Mouse (Mus musculus) forebrain, postnatal 0 days (tissue): ENCODE data around the gene Unc79. TPM values are rescaled to one million over a fixed set of nuclear protein-coding genes. Genes with fewer than 3 reads are reported as not detected.

ENCODE experiments used
- ATAC-seq: fragments of 200-750 bp; cut with Nextera tagmentation; 2 replicates; pipeline ENCODE4 v1.8.0; 2017; ENCODE audit warnings: mild to moderate bottlenecking, moderate library complexity
- DNase-seq: peaks from one replicate; pipeline ENCODE4 v3.0.0-alpha.2; 2015
- H3K27ac ChIP-seq: fragments of 300-500 bp; sonication (generic); 2 replicates; pipeline ENCODE4 v1.5.1; 2014; ENCODE audit warnings: low read depth, mild to moderate bottlenecking, antibody characterized with exemption, low read length, moderate library complexity, mixed read lengths
- H3K27me3 ChIP-seq: fragments of 300-500 bp; sonication (generic); 2 replicates; pipeline ENCODE4 v1.6.1; 2014; ENCODE audit warnings: mild to moderate bottlenecking, low read length, mixed read lengths; ENCODE audit not compliant: insufficient read depth
- H3K36me3 ChIP-seq: fragments of 300-500 bp; sonication (generic); 2 replicates; pipeline ENCODE4 v1.6.1; 2014; ENCODE audit warnings: mild to moderate bottlenecking, moderate library complexity; ENCODE audit not compliant: insufficient read depth
- H3K4me1 ChIP-seq: fragments of 300-500 bp; sonication (generic); 2 replicates; pipeline ENCODE4 v1.6.1; 2014; ENCODE audit warnings: antibody characterized with exemption; ENCODE audit not compliant: insufficient read depth
- H3K4me2 ChIP-seq: fragments of 300-500 bp; sonication (generic); 2 replicates; pipeline ENCODE4 v1.6.1; 2014; ENCODE audit warnings: low read depth, mild to moderate bottlenecking, moderate library complexity
- H3K4me3 ChIP-seq: fragments of 300-500 bp; sonication (generic); 2 replicates; pipeline ENCODE4 v1.5.1; 2014; ENCODE audit warnings: low read depth, low read length, mixed read lengths
- H3K9ac ChIP-seq: fragments of 300-500 bp; sonication (generic); 2 replicates; pipeline ENCODE4 v1.6.1; 2014; ENCODE audit warnings: mild to moderate bottlenecking
- H3K9me3 ChIP-seq: fragments of 300-500 bp; sonication (generic); 2 replicates; pipeline ENCODE4 v1.6.1; 2016; ENCODE audit warnings: low read length
- CTCF ChIP-seq: sonication (generic); IDR thresholded peaks from 2 replicates; pipeline ENCODE4 v1.5.1; 2016; ENCODE audit warnings: antibody characterized with exemption, control low read depth, low read depth
- WGBS: fragments of 180-500 bp; shearing (Covaris S2); extraction: QIAGEN DNeasy Blood & Tissue Kit; methylation state at CpG from one replicate; pipeline ENCODE4 v1.1.7; 2014; 5-methylcytosine and 5-hydroxymethylcytosine counted together
- microRNA-seq, 2 experiments: library from miRNA; unstranded; fragments of <30 nt; microRNA quantifications; one replicate each; pipeline ENCODE4; 2016
- polyA plus RNA-seq: library from polyadenylated mRNA; unstranded; fragments of >200 nt; fragmentation: Nextera tagmentation; extraction: Ambion mirVana; gene quantifications from 2 replicates; pipeline ENCODE4 v1.2.1, GENCODE M21; 2015
- total RNA-seq: library from RNA; depleted of rRNA; stranded (reverse); fragments of >200 nt; gene quantifications from 2 replicates; pipeline ENCODE4 v1.2.3, GENCODE M21; 2014; rRNA removed

Gene Unc79
- total and polyA plus RNA-seq, 2 experiments from 2014 or later = 4.4 to 52.9 TPM

GRCm38 (mm10) chr12:103215877-103216610 is 267.4 kb downstream of the Unc79 start:
- Histone ChIP-seq H3K4me2 (no peak overlapping the region), H3K9me3 (no peaks in the 10 kb centered on the region), H3K27me3 (no peaks in the 10 kb centered on the region), H3K9ac (no peak overlapping the region), H3K36me3 (no peaks in the 10 kb centered on the region), H3K4me1 (0 out of 2 replicates have a peak, but pooled peaks cover 8% of the 10 kb centered on the region), H3K4me3 (no peak overlapping the region), H3K27ac (no peak overlapping the region)
- DNase-seq (no peak), ATAC-seq (no peak)
- 81% methylated on average over 6 of the region's 6 CpGs for WGBS
- no peak for TF ChIP-seq CTCF

- no peak overlapping the region for H3K4me2 ChIP-seq
- no peaks in the 10 kb centered on the region for H3K9me3 ChIP-seq
- no peaks in the 10 kb centered on the region for H3K4me1 ChIP-seq
- H3K27ac ChIP-seq = no peak overlapping the region
- H3K36me3 ChIP-seq = no peaks in the 10 kb centered on the region
- H3K27me3 ChIP-seq = no peaks in the 10 kb centered on the region
- H3K9ac ChIP-seq = no peak overlapping the region
- 88% methylated on average over 9 of the region's 9 CpGs for WGBS
- TF ChIP-seq CTCF = no peak
- no peak overlapping the region for H3K4me3 ChIP-seq
- DNase-seq (no peak), ATAC-seq (no peak)
These were observed 275.0 kb downstream of the Unc79 start for GRCm38 (mm10) chr12:103223671-103224070.

- 62% methylated on average over 4 of the region's 4 CpGs for WGBS
- Histone ChIP-seq H3K27ac (no peak overlapping the region), H3K36me3 (no peaks in the 10 kb centered on the region), H3K4me3 (no peak overlapping the region), H3K9ac (no peak overlapping the region), H3K27me3 (no peaks in the 10 kb centered on the region), H3K4me1 (no peaks in the 10 kb centered on the region), H3K9me3 (no peaks in the 10 kb centered on the region), H3K4me2 (no peak overlapping the region)
- DNase-seq = no peak
- no peak for ATAC-seq
- no peak for TF ChIP-seq CTCF
These were observed 277.5 kb downstream of the Unc79 start for GRCm38 (mm10) chr12:103226121-103226520.

GRCm38 (mm10) chr12:103229058-103229457 is 280.4 kb downstream of the Unc79 start:
- no peak overlapping the region for H3K4me3 ChIP-seq
- WGBS = 90% methylated on average over 4 of the region's 4 CpGs
- no peaks in the 10 kb centered on the region for H3K36me3 ChIP-seq
- no peak for ATAC-seq
- no peak for TF ChIP-seq CTCF
- no peak overlapping the region for H3K27ac ChIP-seq
- no peak overlapping the region for H3K9ac ChIP-seq
- no peaks in the 10 kb centered on the region for H3K27me3 ChIP-seq
- no peak overlapping the region for H3K4me2 ChIP-seq
- DNase-seq = no peak
- H3K9me3 ChIP-seq = no peaks in the 10 kb centered on the region
- H3K4me1 ChIP-seq = no peaks in the 10 kb centered on the region

Small RNAs within 50 kb of the gene (microRNA-seq; reads per million reads assigned to microRNA genes)
- 0 reads per million in 2 experiments for gene Gm44324

Other genes with a start within 250 kb of the Unc79 start
- 47.5 and 66.5 TPM in 2 replicates for gene Itpk1, start 243.9 kb upstream of the Unc79 start, total RNA-seq
- 47.6 and 50.8 TPM in 2 replicates for gene Itpk1, start 243.9 kb upstream of the Unc79 start, polyA plus RNA-seq
- 35.0 and 47.2 TPM in 2 replicates for gene Moap1, start 205.2 kb upstream of the Unc79 start, total RNA-seq
- gene Moap1, start 205.2 kb upstream of the Unc79 start, polyA plus RNA-seq = 53.4 and 61.4 TPM in 2 replicates
- gene Tmem251, start 205.1 kb upstream of the Unc79 start, total RNA-seq = 5.7 and 6.0 TPM in 2 replicates
- gene Tmem251, start 205.1 kb upstream of the Unc79 start, polyA plus RNA-seq = 12.9 and 13.1 TPM in 2 replicates
- gene Gm28051, start 191.1 kb upstream of the Unc79 start, total RNA-seq = not detected in 2 replicates
- not detected in 2 replicates for gene Gm28051, start 191.1 kb upstream of the Unc79 start, polyA plus RNA-seq
- 27.1 and 27.7 TPM in 2 replicates for gene Gon7, start 191.1 kb upstream of the Unc79 start, total RNA-seq
- gene Gon7, start 191.1 kb upstream of the Unc79 start, polyA plus RNA-seq = 36.1 and 41.7 TPM in 2 replicates
- 53.9 and 59.1 TPM in 2 replicates for gene Ubr7, start 190.9 kb upstream of the Unc79 start, total RNA-seq
- gene Ubr7, start 190.9 kb upstream of the Unc79 start, polyA plus RNA-seq = 25.6 and 26.1 TPM in 2 replicates
- 30.0 and 30.5 TPM in 2 replicates for gene Gm20604, start 190.2 kb upstream of the Unc79 start, total RNA-seq
- gene Gm20604, start 190.2 kb upstream of the Unc79 start, polyA plus RNA-seq = 42.5 and 46.3 TPM in 2 replicates
- 31.2 and 37.8 TPM in 2 replicates for gene Btbd7, start 70.4 kb upstream of the Unc79 start, total RNA-seq
- 5.1 and 7.0 TPM in 2 replicates for gene Btbd7, start 70.4 kb upstream of the Unc79 start, polyA plus RNA-seq
- gene Cox8c, start 49.5 kb upstream of the Unc79 start, total RNA-seq = not detected in 2 replicates
- not detected in 2 replicates for gene Cox8c, start 49.5 kb upstream of the Unc79 start, polyA plus RNA-seq